Mouse (Mus musculus) cortical plate, adult 2 months (tissue): ENCODE measurements at regions not wholly inside any gene's neighbourhood (a gene's known extent, or its start where the extent isn't known, plus 50 kb on each side); places are given as distances from the start of the nearest gene placed in this dataset.

Experiments used
- H3K27ac ChIP-seq: fragments of 200-500 bp; 2 replicates; pipeline ENCODE4 v1.5.1; 2012; ENCODE audit warnings: low read length, control low read depth, inconsistent platforms; ENCODE audit not compliant: insufficient read depth
- H3K4me1 ChIP-seq: fragments of 200-500 bp; 2 replicates; pipeline ENCODE4 v1.6.1; 2011; ENCODE audit warnings: low read length; ENCODE audit not compliant: control insufficient read depth, insufficient read depth
- H3K4me3 ChIP-seq: fragments of 200-500 bp; 2 replicates; pipeline ENCODE4 v1.5.1; 2011; ENCODE audit warnings: mild to moderate bottlenecking, low read length, control low read depth; ENCODE audit not compliant: insufficient read depth
- CTCF ChIP-seq: fragments of 200-500 bp; IDR thresholded peaks from 2 replicates; pipeline ENCODE4 v1.5.1; 2011; ENCODE audit warnings: mild to moderate bottlenecking, control low read depth, low read length; ENCODE audit not compliant: insufficient read depth; ENCODE audit errors: extremely low read depth
- POLR2A ChIP-seq: fragments of 200-500 bp; IDR thresholded peaks from 2 replicates; pipeline ENCODE4 v1.6.1; 2011; ENCODE audit warnings: mild to moderate bottlenecking, low read length, control low read depth; ENCODE audit not compliant: insufficient read depth; ENCODE audit errors: extremely low read depth

DNA sequence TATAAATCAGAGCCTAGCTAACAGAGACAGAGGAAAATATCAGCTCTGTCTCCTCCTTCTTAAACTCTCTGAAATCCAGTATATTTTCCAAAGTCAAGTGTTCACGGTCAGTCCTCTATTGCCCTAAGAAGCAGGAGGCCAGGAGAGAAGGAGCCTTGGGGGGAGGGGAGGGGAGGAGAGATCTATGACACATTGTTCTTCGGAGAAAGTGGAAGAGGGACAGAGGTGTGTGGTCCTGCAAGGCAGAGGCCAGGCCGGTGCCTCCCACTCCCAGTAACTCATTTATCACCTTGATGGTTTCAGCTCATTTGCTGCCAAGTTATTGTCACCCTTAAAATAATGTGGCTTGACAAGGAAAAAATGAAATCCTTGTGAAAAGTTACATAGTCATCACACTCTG, 646.7 kb downstream of the Rab28 start:
- H3K4me1 ChIP-seq = no peaks in the 10 kb centered on the region
- H3K4me3 ChIP-seq = no peak overlapping the region
- no peak for TF ChIP-seq CTCF
- TF ChIP-seq POLR2A = no peak
- no peak overlapping the region for H3K27ac ChIP-seq

DNA sequence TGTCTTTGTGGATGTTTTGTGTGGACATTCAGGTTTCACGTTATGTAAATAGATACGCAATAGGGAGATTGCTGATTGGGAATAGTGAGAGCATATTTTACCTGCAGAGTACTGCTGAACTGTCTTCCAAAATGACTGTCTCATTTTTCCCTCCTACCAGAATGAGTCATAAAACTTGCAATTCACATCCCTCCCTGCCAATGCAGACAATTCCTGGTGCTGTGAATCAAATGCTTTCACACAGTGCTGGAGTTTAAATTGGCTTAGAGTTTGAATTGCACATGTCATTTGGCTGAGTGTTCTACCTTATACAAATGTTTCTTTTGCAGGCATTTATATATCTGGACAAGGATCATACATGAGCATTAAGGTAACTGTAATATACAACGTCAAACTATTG, 649.9 kb downstream of the Rab28 start:
- no peak for TF ChIP-seq CTCF
- TF ChIP-seq POLR2A = no peak
- no peak overlapping the region for H3K27ac ChIP-seq
- no peak overlapping the region for H3K4me3 ChIP-seq
- H3K4me1 ChIP-seq = no peaks in the 10 kb centered on the region

DNA sequence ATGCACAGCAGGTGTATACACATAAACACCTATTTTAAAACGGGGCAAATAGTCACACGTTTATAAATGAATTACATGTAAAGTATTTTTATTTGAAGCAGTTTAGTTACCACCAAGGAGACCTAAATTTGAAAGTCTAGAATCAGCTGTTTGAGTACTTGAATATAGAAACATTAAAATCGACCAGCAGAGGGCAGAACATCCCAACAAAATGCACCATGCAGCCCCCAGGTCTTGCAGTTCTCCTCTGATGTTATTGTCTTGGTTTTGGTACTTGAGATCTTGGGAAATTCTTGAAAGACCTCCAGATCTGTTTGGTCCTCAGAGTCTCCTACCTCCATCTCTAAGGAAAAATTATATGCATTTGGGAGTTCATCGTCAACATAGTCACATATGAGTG, 656.0 kb downstream of the Rab28 start:
- Histone ChIP-seq H3K27ac (no peak overlapping the region), H3K4me1 (no peaks in the 10 kb centered on the region)
- no peak for TF ChIP-seq POLR2A
- TF ChIP-seq CTCF = peak; percentile 49

DNA sequence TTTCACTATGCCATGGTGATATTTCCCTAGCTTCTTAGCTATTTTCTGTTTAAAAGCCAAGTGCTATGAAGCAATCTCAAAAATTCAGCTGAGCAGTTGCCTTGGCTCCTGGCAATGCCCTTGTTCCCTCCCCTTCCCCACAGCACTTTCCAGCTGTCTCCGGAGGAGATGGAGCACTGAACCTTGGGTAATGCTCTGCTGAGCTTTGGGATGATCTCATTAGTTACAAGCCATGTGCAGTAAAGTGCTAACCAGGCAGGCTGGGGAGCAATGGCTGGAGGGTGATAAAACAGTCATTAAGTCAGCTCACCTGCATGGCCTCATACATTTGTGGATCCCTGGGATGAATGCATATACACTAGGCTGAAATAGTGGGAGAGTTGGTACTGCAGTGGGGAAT, 659.4 kb downstream of the Rab28 start:
- no peak overlapping the region for H3K4me3 ChIP-seq
- no peak overlapping the region for H3K27ac ChIP-seq
- no peak for TF ChIP-seq POLR2A
- TF ChIP-seq CTCF = no peak
- H3K4me1 ChIP-seq = no peaks in the 10 kb centered on the region

More for the DNA sequence above, 656.0 kb downstream of the Rab28 start:
- H3K4me3 ChIP-seq = no peak overlapping the region

DNA sequence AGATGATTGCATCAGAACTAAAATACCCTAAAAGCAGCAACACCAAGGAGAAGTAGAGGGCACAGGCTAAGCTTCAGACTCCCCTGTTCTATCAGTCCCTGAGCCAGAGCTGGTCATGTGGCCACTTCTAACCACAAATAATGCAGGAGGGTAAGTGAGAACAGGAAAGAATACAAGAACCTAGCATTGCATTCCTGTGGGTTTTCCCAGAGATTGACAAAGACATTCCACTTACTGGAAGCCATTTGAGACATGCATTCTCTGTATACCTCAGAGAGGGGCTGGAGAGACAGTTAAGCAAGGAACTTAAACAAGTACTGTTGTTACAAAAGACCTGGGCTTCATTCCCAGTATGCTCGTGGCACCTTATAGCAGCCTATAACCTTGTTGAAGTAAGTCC, 662.7 kb downstream of the Rab28 start:
- Histone ChIP-seq H3K4me3 (no peak overlapping the region), H3K27ac (no peak overlapping the region), H3K4me1 (no peaks in the 10 kb centered on the region)
- TF ChIP-seq POLR2A = no peak
- no peak for TF ChIP-seq CTCF

DNA sequence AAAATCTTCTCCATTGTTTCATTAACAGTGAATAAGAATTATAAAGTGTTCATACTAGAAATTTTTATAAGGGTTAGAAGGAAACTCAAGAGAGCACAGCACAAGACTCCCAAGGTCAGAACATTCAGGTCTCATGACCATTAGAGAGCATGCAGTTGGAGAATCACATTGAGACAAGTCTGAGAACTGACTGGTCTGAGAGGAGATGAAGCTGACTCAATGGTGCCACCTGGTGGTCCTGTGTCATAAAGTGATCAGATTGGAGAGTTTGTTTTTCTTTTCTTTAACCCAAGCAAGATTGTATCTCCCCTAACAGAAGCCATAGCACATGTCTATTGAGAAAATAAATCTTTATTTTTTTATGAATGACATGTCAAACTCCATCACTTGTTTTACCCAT, 663.5 kb downstream of the Rab28 start:
- no peak overlapping the region for H3K27ac ChIP-seq
- no peak for TF ChIP-seq POLR2A
- TF ChIP-seq CTCF = peak; percentile 77
- H3K4me3 ChIP-seq = no peak overlapping the region
- H3K4me1 ChIP-seq = no peaks in the 10 kb centered on the region

DNA sequence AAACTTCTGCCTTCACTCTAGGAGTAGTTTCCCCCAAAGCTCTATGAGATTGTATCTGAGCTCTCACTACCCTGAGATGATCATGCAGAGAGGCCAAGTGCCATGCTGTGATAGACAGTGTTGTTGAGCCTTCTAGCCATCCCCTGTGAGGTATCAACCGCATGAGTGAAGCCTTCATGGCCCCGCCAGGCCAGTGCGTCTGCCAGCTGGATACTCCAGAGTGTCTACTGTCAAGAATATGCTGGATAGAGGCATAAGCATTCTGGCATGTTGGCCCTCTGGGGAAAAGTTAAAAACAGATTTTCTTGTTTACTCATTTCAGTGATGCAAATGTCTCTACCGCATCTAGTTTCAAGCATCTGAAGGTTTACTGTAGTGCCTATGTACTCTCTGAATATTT, 669.2 kb downstream of the Rab28 start:
- TF ChIP-seq POLR2A (no peak), CTCF (no peak)
- H3K4me3 ChIP-seq = no peak overlapping the region
- no peaks in the 10 kb centered on the region for H3K4me1 ChIP-seq
- no peak overlapping the region for H3K27ac ChIP-seq

DNA sequence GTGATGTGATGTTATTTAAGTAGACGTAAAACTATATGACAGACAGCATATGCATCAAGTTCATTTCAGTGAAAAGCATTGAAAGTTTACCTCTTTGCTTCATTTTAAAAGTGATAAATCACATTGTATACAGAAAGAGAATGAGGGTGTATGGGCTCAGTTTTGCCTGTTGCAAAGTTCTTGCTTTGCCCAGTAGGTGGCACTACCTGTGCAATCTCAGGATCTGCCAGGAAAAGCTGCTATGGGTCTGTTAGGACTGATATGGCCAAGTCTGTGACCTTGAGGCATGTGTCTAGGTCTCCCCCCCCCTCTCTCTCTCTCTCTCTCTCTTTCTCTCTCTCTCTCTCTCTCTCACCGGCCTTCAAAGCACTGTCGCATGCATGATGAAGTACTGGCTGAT, 701.3 kb downstream of the Rab28 start:
- H3K4me1 ChIP-seq = no peaks in the 10 kb centered on the region
- TF ChIP-seq CTCF = peak; percentile 65
- no peak for TF ChIP-seq POLR2A
- no peak overlapping the region for H3K27ac ChIP-seq
- H3K4me3 ChIP-seq = no peak overlapping the region

DNA sequence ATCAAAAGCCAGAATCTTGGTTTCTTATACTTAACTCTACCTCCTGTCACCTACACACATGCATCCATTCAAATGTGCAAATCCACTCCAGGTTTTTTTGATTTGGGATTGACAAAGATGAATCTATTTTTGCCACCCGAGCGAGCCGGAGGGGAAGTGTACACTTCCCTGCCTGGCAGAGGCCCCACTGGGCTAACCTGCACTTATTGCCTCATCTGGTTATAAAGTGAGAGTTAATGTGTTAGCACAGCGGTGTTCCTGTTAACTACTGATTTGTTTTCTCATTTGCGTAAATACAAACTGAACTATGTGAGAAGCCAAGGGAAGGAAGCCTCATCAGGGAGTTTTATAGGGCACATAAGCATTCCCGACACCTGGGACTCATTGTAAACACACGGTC, 721.4 kb downstream of the Rab28 start:
- TF ChIP-seq CTCF = no peak
- no peak for TF ChIP-seq POLR2A
- Histone ChIP-seq H3K4me1 (no peaks in the 10 kb centered on the region), H3K27ac (no peak overlapping the region), H3K4me3 (no peak overlapping the region)

DNA sequence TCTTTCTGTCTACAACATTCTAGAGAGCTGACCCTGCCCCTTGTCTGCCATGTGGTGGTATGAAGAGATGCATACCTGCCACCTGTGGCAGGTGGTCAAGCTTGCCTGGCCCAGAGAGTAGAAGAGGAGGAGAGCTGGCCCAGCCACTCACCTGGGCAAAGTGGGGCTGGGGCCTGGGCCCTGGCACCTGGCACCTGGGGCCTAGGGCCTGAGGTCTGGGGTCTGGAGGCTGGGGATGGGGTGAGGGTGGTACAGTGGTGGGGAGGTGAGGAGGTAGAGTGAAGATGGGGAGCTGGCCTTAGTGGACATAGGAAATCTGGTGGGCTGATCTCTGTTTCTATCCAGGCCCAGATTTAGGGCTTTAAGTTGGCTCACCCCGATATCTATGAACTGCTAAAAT, 733.1 kb downstream of the Rab28 start:
- H3K4me1 ChIP-seq = no peaks in the 10 kb centered on the region
- no peak overlapping the region for H3K4me3 ChIP-seq
- TF ChIP-seq CTCF (no peak), POLR2A (no peak)
- H3K27ac ChIP-seq = no peak overlapping the region
